Mouse (Mus musculus) heart, adult 18-20 months (tissue): ENCODE measurements around the gene Yme1l1. TPM values are rescaled to one million over a fixed set of nuclear protein-coding genes. Genes with fewer than 3 reads are reported as not detected.

Experiments used
- DNase-seq, 2 experiments: peaks; one replicate each; pipeline ENCODE4 v3.0.0; 2021 to 2022; ENCODE audit warnings: mixed read lengths in 1 of 2
- long read RNA-seq, 2 experiments: library from polyadenylated mRNA; stranded (forward); transcript quantifications; one replicate each; pipeline ENCODE4 v2.0.0; 2021
- total RNA-seq, 2 experiments: library from RNA; stranded (reverse); gene quantifications; 2 replicates each; pipeline ENCODE4 v1.2.3; 2021

Yme1l1 gene
- 10 to 100 TPM; 67.5 to 69.0 TPM for total RNA-seq
- long read RNA-seq, experiment 1, full-length matches to known transcripts, result 37 of 43 reads
- long read RNA-seq, experiment 1, partial matches to known transcripts, result 5 of 43 reads
- long read RNA-seq, experiment 1, other reads (novel, unspliced or antisense), result 1 of 43 reads
- long read RNA-seq, experiment 2, full-length matches to known transcripts, result 22 of 25 reads
- long read RNA-seq, experiment 2, partial matches to known transcripts, result 2 of 25 reads
- long read RNA-seq, experiment 2, other reads (novel, unspliced or antisense), result 1 of 25 reads

DNA sequence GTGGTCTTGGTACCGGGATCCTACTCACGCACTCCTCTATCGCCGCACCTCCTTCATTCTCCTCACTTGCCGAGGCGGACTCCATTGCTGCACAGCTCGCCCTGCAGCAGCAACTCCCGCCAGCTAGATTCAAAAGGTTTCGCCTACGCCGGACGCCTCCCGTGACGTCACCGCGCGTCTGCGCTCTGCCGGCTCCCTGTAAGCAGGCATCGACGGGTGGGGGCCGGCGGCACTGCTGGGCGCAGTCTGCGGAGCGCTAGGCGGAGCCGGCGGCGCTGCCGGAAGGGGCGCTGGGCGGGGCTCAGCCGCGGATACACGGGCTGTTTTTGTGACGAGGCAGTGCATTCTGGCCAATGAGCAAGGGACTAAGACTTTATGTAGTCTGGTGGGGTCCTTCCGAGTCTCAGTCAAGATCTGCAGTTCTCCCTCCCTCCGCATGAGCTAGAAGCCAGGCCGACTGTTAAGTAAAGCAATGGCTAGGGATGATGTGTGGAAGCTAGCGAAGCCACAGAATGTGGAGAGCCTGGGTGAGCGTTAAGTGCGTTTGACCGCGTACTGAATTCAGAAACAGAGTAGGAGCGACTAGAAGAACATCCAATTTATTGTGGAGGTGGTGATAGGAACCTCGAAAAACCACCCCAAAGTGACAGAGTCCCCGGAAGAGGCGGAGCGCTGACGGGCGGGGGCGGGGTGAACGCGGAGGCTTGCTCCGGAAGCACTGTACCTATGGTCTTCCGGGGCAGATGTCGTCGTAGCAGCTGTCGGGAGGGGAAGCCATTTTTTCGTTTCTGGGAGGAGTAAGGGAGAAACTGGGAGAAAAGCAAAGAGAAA is at the start of gene Yme1l1, which contains the start of gene Mastl:
TSS of gene Yme1l1 (plus strand) at position 593 of the 831 bp plus-strand sequence.
TSS of gene Mastl (minus strand) at position 248 of the 831 bp plus-strand sequence.
- DNase-seq, result peak; percentile 94 to 99

DNA sequence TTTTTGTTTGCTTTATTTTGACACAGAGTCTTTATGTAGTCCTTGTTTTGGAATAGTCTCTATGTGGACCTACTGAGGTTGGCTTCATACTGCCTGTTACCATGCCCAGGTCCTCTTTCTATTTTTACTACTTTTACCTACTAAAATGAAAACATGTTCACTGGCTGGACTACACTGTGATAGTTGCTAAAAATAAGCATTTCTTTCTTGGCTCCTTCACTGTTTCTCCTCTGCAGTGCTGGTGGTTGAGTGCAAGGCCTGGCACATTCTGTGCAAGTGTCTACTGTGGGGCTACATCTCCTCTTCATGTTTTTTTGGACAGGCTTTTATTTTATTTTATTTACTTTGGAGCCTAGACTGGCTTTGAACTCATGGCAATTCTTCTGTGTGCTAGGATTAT is 36.6 kb upstream of the Yme1l1 start:
- peak; percentile 17 to 38 for DNase-seq

DNA sequence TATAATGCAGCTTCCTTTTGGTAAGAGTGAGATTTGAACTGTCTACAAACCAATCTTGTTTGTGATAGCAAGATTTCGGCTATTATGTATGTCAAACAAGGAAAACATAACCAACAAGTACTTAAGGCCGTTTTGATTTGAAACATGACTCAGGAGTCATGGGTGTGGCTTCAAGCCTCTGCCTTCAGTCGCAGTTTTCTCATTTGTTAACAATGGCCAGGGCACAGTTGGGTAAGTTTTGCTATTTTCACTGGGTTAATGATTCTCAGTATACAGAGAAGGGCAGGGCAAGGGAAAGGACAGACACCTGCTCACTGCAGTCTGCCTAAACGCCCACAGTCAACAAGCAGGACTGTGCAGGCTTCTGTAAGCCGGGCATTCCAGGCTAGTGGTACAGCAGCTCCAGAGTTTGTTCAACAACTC is 959 bp upstream of the Yme1l1 start:
- no peak for DNase-seq

DNA sequence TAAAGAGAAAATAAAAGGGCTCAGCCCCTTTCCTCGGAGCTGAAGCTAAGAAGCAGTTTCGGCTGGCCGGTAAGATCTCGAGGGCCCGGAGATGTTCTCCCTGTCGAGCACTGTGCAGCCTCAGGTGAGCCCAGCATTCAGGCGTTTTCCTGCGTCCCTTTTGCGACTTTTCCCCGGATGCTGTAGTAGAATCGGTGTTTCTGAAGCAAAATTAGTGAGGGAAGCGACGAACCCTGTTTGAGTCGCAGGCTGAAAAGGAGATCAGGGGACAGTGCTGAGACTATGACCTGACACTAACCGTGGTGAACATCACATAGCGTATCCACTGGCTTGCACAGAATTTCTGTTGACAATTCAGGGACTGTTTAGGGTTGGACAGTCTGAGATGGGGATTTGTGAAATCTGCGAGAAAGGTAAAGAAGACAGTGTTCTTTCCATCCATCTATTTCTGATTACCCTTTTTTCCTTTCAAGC is 476 bp downstream of the Yme1l1 start:
- DNase-seq, result no peak

DNA sequence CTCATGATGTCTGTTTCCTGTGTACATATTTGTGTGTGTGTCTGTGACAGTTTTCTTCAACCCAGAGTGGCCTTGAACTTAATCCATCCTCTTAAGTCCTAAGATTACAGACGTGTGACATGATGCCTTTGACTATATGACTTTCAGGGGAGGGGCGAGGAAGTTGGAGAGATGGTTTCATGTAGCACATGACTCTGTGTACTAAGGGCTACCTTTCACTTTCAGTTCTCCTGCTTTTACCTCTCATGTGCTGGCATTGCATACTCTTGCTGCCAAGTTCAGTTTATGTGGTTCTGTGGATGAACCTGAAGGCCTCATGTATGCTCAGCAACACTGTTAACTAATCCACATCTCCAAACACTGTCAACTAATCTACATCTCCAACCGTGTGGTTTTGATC is 16.1 kb downstream of the Yme1l1 start:
- no peak for DNase-seq

DNA sequence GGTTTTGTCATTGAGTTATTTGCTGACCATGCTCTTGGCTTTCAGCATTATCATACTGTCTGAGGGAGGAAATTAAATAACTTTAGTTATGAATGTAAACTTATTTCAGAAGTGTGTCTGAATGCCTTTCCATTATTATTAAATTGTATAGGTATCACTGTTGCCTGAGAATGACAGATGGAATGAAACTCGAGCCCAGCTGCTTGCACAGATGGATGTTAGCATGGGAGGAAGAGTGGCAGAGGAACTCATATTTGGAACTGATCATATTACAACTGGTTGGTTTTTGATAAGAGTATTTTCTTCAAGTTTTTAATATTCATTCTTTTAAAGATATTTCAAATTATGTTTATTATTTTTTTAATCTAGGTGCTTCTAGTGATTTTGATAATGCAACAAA is 38.2 kb downstream of the Yme1l1 start:
- DNase-seq, result no peak

DNA sequence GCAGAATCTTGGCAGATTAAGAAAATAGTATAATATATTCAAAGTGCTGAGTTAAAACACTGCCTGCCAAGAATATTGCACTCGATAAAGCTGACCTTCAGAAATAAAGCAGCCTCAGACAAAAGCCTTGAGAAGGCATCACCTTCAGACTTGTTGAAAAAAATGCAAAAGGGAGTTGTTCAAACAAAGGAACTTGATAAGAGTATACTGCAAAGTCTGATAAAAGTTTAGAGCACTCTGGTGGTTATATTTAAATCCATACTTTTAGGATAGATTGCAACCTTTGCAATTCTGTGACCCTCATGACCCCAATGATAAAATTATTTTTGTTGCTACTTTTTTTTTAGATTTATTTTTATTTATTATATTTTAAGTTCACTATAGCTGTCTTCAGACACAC is 44.9 kb downstream of the Yme1l1 start:
- DNase-seq, result no peak

DNA sequence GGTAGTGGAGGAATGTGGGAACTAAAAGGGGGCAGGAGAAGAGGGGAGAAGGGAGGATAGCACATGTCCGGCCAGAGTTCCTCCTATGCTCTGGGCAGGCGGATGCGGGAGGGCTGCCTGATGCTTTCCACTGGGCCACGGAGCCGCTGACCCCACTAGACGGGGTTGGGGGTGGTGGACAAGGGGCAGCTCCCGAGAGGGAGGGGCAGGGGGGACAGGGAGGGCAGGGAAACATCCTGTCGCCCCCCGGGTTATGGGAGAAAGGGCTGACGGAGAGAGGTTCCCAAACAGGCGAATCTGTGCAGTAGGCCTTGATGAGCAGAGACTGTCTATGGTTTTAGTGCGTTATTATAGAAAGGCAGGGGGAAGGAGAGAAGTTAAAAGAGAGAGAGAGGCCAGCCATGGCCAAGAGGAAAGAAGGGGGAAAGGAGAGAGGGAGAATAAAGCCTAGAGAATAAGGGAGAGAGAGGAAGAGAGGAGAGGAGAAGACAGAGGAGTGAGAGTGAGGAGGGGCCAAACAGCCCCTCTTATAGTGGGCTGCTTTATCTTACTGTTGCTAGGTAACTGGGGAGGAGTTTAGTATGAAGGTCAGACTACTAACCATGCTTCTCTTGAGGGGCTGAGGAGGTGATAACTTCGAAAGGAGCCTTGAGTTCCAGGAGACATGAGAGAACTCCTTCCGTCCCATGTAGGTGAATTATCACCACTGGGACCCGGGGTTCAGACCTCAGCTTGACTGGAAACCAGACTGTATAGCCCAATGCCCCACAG is 46.9 kb downstream of the Yme1l1 start:
- DNase-seq, result no peak

DNA sequence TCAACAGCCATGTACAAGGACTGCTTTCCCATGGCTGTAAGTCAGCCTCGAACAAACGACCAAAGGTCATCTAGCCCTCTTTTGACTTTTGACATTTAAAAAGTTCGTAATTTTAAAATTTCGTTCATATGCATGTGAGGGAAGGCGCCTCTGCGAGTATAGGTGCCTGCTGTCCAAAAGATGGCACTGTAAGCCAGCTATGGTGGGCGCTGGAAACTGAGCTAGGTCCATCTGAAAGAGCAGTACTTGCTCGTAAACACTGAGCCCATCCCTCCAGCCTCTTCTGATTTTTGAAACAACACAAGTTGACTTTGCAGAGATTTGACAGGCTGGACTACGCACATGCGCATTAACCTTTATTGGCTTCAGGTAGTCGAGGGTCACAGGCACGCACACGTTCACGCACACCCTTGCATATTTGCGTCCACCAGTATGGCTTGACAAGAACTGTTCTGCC is 50.9 kb downstream of the Yme1l1 start, which contains the start of gene 4931423N10Rik:
TSS of gene 4931423N10Rik (plus strand) at position 407 of the 457 bp plus-strand sequence.
- no peak for DNase-seq

DNA sequence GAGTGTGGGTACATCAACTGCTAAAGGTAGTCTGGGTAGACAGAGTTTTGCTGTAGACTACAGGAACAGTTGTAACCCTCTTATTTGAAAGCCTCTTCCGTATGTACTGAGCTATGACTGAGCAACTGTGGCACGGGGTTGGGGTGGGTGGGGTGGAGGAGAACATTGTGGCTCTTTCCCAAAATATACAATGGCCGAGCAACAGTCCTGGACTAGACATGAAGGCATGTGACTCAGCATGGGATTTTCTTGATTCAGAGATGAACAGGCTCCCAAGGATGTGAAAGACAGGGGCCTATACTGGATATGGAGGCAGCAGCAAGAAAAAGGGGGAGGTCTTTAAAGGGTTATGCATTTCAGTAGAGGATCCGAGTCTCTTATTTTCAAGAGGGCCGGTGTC is 57.5 kb downstream of the Yme1l1 start:
- DNase-seq, result no peak

DNA sequence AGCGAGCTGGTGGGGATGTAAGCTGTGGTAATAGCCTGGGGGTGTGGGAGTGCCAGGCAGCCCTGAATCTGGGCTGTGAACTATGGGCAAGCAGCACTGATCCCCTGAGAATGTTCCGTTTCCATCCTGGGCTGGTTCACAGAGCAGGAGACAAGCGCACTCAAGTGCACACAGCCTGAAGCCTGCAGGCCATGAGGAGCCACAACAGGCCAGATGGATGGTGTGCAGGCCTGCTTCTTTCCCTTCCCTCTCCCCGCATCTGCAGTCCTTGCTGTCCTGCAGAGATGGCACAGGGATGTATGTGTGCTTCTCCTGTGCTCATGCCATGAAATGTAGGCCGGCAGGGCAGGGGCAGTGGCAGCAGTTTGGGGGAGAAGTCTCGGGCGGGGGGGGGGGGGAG is 69.0 kb downstream of the Yme1l1 start:
- no peak for DNase-seq

DNA sequence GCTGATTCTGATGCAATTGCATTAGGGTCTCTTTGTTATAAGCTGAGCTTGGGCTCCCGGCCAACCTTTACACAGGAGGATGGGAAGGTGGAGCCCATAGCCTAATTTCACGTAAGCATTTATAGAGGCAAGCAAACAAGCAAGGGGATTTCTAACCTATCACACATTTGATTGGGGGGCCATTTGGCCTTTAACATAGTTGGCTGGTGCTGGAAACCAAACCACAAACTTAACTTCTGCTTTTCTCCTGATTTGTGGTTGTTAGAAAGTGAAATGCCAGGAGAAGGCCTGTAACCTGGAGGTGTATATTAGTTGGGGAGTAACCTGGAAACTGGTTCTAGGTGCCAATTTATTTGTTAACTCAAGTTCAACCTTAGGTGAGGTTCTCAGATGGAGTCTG is 72.3 kb downstream of the Yme1l1 start:
- DNase-seq, result no peak

DNA sequence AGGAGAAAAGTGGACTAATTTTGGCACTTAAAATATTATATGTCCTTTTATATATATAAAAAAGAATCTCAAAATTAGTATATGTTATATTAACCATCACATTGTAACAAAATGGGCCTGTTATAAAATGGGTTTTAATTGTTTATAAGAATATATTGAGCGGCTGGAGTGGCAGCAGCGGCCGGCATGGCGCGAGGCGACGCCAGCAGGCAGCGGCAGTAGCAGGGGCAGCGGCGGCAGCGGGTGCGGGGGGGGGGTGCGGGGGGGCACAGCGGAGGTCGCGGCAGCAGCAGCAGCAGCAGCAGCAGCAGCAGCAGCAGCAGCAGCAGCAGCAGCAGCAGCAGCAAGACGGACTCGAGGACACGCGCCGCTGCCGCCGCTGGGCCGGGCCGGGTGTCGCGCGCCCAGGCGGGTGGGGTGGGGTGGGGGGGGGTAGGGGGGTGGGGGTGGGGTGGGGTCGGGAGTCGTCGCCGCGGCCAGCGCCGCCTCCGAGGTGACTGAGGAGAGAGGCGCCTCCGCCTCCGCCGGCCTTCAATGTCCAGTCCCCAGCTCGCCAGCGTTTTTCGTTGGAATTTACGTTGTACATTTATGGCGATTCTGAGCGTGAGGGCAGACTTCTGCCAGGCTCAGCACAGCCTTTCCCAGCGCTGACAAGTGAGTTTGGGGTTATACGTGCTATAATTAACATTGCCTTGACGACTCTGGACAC is 78.0 kb downstream of the Yme1l1 start:
- DNase-seq, result peak in 1 of 2 experiments; percentile 10

Other genes with a start within 250 kb of the Yme1l1 start
- gene Abi1, start 116.1 kb upstream of the Yme1l1 start, total RNA-seq, result 10 to 100 TPM; 20.2 to 25.1 TPM
- 10 to 100 TPM; 27.9 to 28.0 TPM for gene Acbd5, start 88.2 kb upstream of the Yme1l1 start, total RNA-seq
- gene Mastl, start 345 bp upstream of the Yme1l1 start, total RNA-seq, result under 1 TPM; 0.22 to 0.36 TPM
- gene 4931423N10Rik, start 51.1 kb downstream of the Yme1l1 start, total RNA-seq, result not detected
- not detected for gene Nxph2, start 164.9 kb downstream of the Yme1l1 start, total RNA-seq